Mouse (Mus musculus): ENCODE data around the gene Vmn2r9. TPM values are rescaled to one million over a fixed set of nuclear protein-coding genes. Genes with fewer than 3 reads are reported as not detected.
"Not testable (repeated sequence)": the region's sequence is repeated elsewhere in the genome, so short reads cannot be mapped to it uniquely, and the experiment has no call there.

The Vmn2r9 gene
- 0.02 and 0.04 TPM in 2 replicates for polyA plus RNA-seq (2015; fragmentation: Nextera tagmentation; extraction: Ambion mirVana)

- not testable (repeated sequence) for H3K4me1 ChIP-seq (ENCODE audit: insufficient read depth, low read depth, low read length); H3K9ac ChIP-seq (replicated peaks; ENCODE audit: low read depth); H3K27me3 ChIP-seq (replicated peaks; ENCODE audit: insufficient read depth, low read length); DNase-seq (ENCODE audit: low spot score); H3K27ac ChIP-seq (ENCODE audit: low read length); H3K4me2 ChIP-seq (replicated peaks; ENCODE audit: low read depth, low read length); H3K9me3 ChIP-seq (ENCODE audit: low read length); H3K4me3 ChIP-seq (ENCODE audit: low read depth, low read length); ATAC-seq; H3K36me3 ChIP-seq (ENCODE audit: insufficient read depth, low read length)
- 53% methylated on average over 1 of the region's 1 CpGs for WGBS
Measured at GRCm38 (mm10) chr5:108852501-108852900, at the start of gene Vmn2r9. Gene Vmn2r9, minus strand, starts transcription at chr5:108852601.

GRCm38 (mm10) chr5:108866746-108867145 is 14.3 kb upstream of the Vmn2r9 start:
- H3K27ac ChIP-seq (ENCODE audit: low read length); H3K9me3 ChIP-seq (ENCODE audit: low read length); H3K36me3 ChIP-seq (ENCODE audit: insufficient read depth, low read length); H3K4me1 ChIP-seq (ENCODE audit: insufficient read depth, low read depth, low read length); H3K4me3 ChIP-seq (ENCODE audit: low read depth, low read length); H3K4me2 ChIP-seq (replicated peaks; ENCODE audit: low read depth, low read length); H3K9ac ChIP-seq (replicated peaks; ENCODE audit: low read depth); H3K27me3 ChIP-seq (replicated peaks; ENCODE audit: insufficient read depth, low read length); ATAC-seq: not testable (repeated sequence)
- peak; percentile 10 for DNase-seq (ENCODE audit: low spot score)
- TF ChIP-seq CTCF (IDR thresholded peaks at IDR 0.05): peak; percentile 70
- 8% methylated on average over 1 of the region's 1 CpGs for WGBS

GRCm38 (mm10) chr5:108849466-108849865 is 2.9 kb downstream of the Vmn2r9 start:
- no peak overlapping the region for H3K4me3 ChIP-seq (ENCODE audit: low read depth, low read length)

GRCm38 (mm10) chr5:108836156-108836555 is 16.2 kb downstream of the Vmn2r9 start:
- H3K9ac ChIP-seq (replicated peaks; ENCODE audit: low read depth): no peak overlapping the region
- no peaks in the 10 kb centered on the region for H3K9me3 ChIP-seq (ENCODE audit: low read length)
- H3K27me3 ChIP-seq (replicated peaks; ENCODE audit: insufficient read depth, low read length): no peaks in the 10 kb centered on the region
- H3K4me2 ChIP-seq (replicated peaks; ENCODE audit: low read depth, low read length): no peak overlapping the region
- ATAC-seq (peak; percentile 62), DNase-seq (ENCODE audit: low spot score) (peak; percentile 62)
- H3K36me3 ChIP-seq (ENCODE audit: insufficient read depth, low read length): no peaks in the 10 kb centered on the region
- H3K4me3 ChIP-seq (ENCODE audit: low read depth, low read length): no peak overlapping the region
- peak; percentile 68 for TF ChIP-seq CTCF (IDR thresholded peaks at IDR 0.05)
- TF ChIP-seq EP300 (IDR thresholded peaks at IDR 0.05): no peak
- WGBS: 49% methylated on average over 1 of the region's 1 CpGs
- H3K27ac ChIP-seq (ENCODE audit: low read length): no peak overlapping the region
- no peaks in the 10 kb centered on the region for H3K4me1 ChIP-seq (ENCODE audit: insufficient read depth, low read depth, low read length)

More at GRCm38 (mm10) chr5:108849466-108849865, 2.9 kb downstream of the Vmn2r9 start:
- 13% methylated on average over 1 of the region's 1 CpGs for WGBS
- Histone ChIP-seq H3K27me3 (replicated peaks; ENCODE audit: insufficient read depth, low read length) (no peaks in the 10 kb centered on the region), H3K9me3 (ENCODE audit: low read length) (no peaks in the 10 kb centered on the region), H3K4me1 (ENCODE audit: insufficient read depth, low read depth, low read length) (no peaks in the 10 kb centered on the region), H3K27ac (ENCODE audit: low read length) (no peak overlapping the region), H3K36me3 (ENCODE audit: insufficient read depth, low read length) (no peaks in the 10 kb centered on the region), H3K4me2 (replicated peaks; ENCODE audit: low read depth, low read length) (0 out of 2 replicates have a peak overlapping the region, but pooled peaks have one; percentile 11), H3K9ac (replicated peaks; ENCODE audit: low read depth) (no peak overlapping the region)
- TF ChIP-seq EP300 (IDR thresholded peaks at IDR 0.05): no peak
- TF ChIP-seq CTCF (IDR thresholded peaks at IDR 0.05): no peak
- DNase-seq (ENCODE audit: low spot score) (peak; percentile 57), ATAC-seq (peak; percentile 81)

- DNase-seq (ENCODE audit: low spot score): no peak
- ATAC-seq: no peak
- Histone ChIP-seq H3K27ac (ENCODE audit: low read length) (no peak overlapping the region), H3K4me1 (ENCODE audit: insufficient read depth, low read depth, low read length) (no peaks in the 10 kb centered on the region), H3K27me3 (replicated peaks; ENCODE audit: insufficient read depth, low read length) (no peaks in the 10 kb centered on the region), H3K4me3 (ENCODE audit: low read depth, low read length) (no peak overlapping the region), H3K9me3 (ENCODE audit: low read length) (no peaks in the 10 kb centered on the region), H3K9ac (replicated peaks; ENCODE audit: low read depth) (no peak overlapping the region), H3K36me3 (ENCODE audit: insufficient read depth, low read length) (no peaks in the 10 kb centered on the region), H3K4me2 (replicated peaks; ENCODE audit: low read depth, low read length) (no peak overlapping the region)
- TF ChIP-seq CTCF (IDR thresholded peaks at IDR 0.05): no peak
- TF ChIP-seq EP300 (IDR thresholded peaks at IDR 0.05): no peak
- 62% methylated on average over 2 of the region's 2 CpGs for WGBS
Measured at GRCm38 (mm10) chr5:108823276-108823675, 29.1 kb downstream of the Vmn2r9 start.

GRCm38 (mm10) chr5:108808750-108809149 is 43.7 kb downstream of the Vmn2r9 start, which contains the start of gene Vmn2r8:
Gene Vmn2r8, minus strand, starts transcription at chr5:108808850.
- H3K9ac ChIP-seq (replicated peaks; ENCODE audit: low read depth); H3K4me1 ChIP-seq (ENCODE audit: insufficient read depth, low read depth, low read length); ATAC-seq; H3K4me3 ChIP-seq (ENCODE audit: low read depth, low read length); H3K4me2 ChIP-seq (replicated peaks; ENCODE audit: low read depth, low read length); H3K36me3 ChIP-seq (ENCODE audit: insufficient read depth, low read length); H3K9me3 ChIP-seq (ENCODE audit: low read length); H3K27me3 ChIP-seq (replicated peaks; ENCODE audit: insufficient read depth, low read length); DNase-seq (ENCODE audit: low spot score); H3K27ac ChIP-seq (ENCODE audit: low read length): not testable (repeated sequence)
- WGBS: 74% methylated on average over 2 of the region's 2 CpGs

GRCm38 (mm10) chr5:108803646-108804045 is 48.8 kb downstream of the Vmn2r9 start:
- DNase-seq (ENCODE audit: low spot score) (peak; percentile 49), ATAC-seq (peak; percentile 61)
- Histone ChIP-seq H3K4me3 (ENCODE audit: low read depth, low read length) (no peak overlapping the region), H3K27ac (ENCODE audit: low read length) (no peak overlapping the region), H3K4me2 (replicated peaks; ENCODE audit: low read depth, low read length) (0 out of 2 replicates have a peak overlapping the region, but pooled peaks have one; percentile 19), H3K4me1 (ENCODE audit: insufficient read depth, low read depth, low read length) (no peaks in the 10 kb centered on the region), H3K36me3 (ENCODE audit: insufficient read depth, low read length) (no peaks in the 10 kb centered on the region), H3K9me3 (ENCODE audit: low read length) (no peaks in the 10 kb centered on the region), H3K27me3 (replicated peaks; ENCODE audit: insufficient read depth, low read length) (no peaks in the 10 kb centered on the region), H3K9ac (replicated peaks; ENCODE audit: low read depth) (no peak overlapping the region)
- TF ChIP-seq CTCF (IDR thresholded peaks at IDR 0.05): no peak
- TF ChIP-seq EP300 (IDR thresholded peaks at IDR 0.05): no peak
- 15% methylated on average over 1 of the region's 1 CpGs for WGBS

GRCm38 (mm10) chr5:108795263-108795662 is 57.1 kb downstream of the Vmn2r9 start, which contains the start of gene Tmed11:
Gene Tmed11, minus strand, starts transcription at chr5:108795363.
- 64% methylated on average over 2 of the region's 2 CpGs for WGBS
- H3K4me3 ChIP-seq (ENCODE audit: low read depth, low read length): not testable (repeated sequence)

More at GRCm38 (mm10) chr5:108795263-108795662, 57.1 kb downstream of the Vmn2r9 start, which contains the start of gene Tmed11:
- not testable (repeated sequence) for H3K27ac ChIP-seq (ENCODE audit: low read length); H3K4me2 ChIP-seq (replicated peaks; ENCODE audit: low read depth, low read length); H3K9me3 ChIP-seq (ENCODE audit: low read length); ATAC-seq; H3K27me3 ChIP-seq (replicated peaks; ENCODE audit: insufficient read depth, low read length); H3K9ac ChIP-seq (replicated peaks; ENCODE audit: low read depth); H3K36me3 ChIP-seq (ENCODE audit: insufficient read depth, low read length); H3K4me1 ChIP-seq (ENCODE audit: insufficient read depth, low read depth, low read length); DNase-seq (ENCODE audit: low spot score)
